Mouse (Mus musculus) WW6 (cell line): ENCODE measurements around the gene Mybbp1a.

Experiments
- DNase-seq: peaks from one replicate; pipeline ENCODE4 v3.0.0-alpha.2; 2013; ENCODE audit warnings: low read depth, low spot score

Gene Mybbp1a

DNA sequence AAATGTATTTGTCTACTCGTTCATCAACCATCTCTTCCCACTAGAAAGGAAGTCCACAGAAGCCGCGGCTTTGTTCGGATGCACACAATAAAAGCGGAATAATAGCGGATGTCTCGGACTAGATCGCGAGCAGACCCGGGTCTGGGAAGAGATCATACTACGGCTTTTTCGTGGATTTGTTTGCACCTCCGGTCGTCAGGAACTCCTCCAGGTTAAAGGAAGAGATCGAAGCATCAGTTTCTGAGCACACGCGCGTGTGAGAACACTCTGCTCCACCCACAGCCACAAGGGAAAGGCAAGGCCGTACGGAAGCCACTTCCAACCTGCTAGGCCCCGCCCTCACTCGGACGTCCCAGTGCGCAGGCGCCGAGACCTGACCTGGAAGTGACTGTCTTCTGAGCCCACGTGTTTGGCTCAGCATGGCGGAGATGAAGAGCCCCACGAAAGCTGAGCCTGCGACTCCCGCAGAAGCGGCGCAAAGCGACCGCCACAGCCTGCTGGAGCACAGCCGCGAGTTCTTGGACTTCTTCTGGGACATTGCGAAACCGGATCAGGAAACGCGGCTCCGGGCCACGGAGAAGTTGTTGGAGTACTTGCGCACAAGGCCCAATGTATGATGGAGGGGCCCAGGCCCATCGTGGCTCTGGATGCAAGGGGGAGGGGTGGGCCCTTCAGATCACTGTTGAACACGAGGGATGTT lies at the start of gene Mybbp1a:
TSS of gene Mybbp1a (plus strand) at position 391 of the 700 bp plus-strand sequence.
- peak; percentile 92 for DNase-seq

DNA sequence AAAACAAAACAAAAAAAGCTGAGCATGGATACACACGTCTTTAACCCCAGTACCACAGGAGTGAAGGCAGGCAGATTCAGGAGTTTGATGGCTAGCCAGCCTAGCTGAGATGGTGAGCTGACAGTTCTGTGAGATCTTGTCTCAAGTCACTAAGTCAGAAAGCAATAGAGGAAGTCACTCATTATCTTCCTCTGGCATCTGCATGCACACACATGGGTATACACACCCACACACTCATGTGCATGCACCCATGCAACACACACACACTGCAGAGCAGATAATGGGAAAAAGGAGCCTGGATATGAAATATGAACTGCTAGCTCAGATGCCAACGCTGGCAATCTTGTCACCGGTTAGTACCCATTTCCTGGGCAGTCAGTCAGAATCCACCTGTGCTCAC lies 47.9 kb upstream of the Mybbp1a start:
- DNase-seq, result no peak

DNA sequence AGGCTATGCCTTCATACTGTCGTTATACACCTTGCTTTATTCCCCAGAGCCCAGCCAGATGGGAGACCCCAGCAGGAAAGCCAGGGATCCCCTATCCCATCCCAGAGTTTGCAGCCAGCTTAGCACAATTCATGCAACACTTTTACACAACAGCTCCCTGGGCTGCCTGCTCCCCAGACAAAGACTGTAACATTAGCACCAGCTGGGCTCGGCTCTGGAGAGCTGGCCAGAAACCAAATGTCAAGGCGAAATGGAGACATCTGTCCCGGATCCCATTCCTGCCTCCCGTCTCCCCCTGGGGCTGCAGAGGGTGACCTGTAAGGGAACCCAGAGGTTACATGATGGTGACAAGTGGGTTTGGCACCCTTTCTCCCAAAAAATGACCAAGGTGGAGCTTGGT lies 47.5 kb upstream of the Mybbp1a start:
- no peak for DNase-seq

DNA sequence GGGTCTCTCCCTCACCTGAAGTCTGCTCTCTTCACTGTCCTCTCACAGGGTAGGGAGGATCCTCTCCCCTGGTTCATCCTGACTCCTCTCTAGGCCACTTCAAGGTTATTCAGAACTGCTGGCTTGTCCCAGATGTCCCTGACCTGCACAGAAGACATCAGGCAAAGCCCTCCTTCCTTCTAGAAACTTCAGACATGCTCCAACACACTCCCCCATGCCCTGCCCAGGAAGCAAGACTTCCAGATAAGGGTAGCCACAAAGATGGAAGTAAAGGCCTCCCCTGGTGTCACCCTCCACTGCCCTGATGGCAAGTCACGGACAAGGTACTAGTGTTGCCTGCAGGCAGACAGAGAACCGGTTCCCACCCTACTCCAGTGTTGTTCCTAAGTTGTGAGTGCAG lies 46.5 kb upstream of the Mybbp1a start:
- DNase-seq, result no peak

DNA sequence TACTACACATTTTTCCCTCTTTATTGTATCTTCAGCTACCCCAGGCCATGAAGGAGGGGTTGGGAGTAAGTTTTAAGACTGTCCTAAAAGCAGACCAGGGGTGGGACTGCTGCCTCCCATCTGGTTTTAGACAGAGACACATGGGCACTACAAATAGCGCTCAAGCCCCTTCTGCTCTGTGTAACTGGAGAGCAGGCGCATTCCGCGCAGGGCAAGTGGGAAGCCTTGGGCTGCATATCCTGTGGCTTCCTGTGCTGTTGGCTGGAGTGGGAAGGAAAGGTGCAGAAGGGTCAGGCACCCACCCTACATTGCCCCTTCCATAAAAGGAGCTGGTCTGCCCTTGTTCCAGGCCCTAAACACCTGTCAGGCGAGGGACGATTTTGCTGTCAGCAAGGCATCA lies 45.5 kb upstream of the Mybbp1a start:
- no peak for DNase-seq

DNA sequence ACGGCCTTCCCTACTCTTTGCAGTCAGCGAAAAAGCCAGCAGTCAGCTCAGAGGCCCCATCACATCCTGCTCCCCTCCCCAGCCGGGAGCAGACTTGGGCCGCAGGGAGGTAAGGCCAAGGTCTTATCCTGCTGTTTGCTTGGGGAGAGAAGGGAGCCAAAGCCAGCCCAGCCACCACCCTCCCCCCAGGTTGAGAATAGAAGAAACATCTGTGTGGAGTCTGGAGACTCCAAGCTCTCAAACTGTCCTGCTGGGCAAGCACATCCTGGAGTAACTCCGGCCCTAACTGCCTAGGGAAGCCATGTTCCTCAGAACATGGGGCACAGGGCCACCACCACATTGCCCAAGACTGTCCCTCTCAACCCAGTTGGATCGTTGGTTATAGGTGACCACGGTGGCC lies 44.5 kb upstream of the Mybbp1a start:
- no peak for DNase-seq

DNA sequence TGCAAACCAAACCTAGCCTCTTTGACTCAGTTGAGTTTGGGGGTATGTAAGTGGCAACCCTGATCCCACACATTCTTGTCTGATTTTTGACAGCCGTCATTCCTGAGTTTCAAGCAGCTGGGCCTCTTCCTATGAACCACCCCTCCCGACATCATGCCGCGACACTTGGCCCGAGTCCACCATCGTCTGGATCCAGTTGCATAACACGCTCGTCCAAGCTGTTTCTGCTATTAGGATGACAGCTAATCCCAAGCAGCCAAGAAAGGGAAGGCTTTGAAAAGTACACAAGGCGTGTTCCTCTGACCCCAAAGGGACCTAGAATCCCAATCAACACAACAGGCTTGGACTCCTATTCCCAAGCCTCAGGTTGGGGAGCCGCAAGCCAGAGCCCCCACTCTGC lies 44.1 kb upstream of the Mybbp1a start:
- no peak for DNase-seq

DNA sequence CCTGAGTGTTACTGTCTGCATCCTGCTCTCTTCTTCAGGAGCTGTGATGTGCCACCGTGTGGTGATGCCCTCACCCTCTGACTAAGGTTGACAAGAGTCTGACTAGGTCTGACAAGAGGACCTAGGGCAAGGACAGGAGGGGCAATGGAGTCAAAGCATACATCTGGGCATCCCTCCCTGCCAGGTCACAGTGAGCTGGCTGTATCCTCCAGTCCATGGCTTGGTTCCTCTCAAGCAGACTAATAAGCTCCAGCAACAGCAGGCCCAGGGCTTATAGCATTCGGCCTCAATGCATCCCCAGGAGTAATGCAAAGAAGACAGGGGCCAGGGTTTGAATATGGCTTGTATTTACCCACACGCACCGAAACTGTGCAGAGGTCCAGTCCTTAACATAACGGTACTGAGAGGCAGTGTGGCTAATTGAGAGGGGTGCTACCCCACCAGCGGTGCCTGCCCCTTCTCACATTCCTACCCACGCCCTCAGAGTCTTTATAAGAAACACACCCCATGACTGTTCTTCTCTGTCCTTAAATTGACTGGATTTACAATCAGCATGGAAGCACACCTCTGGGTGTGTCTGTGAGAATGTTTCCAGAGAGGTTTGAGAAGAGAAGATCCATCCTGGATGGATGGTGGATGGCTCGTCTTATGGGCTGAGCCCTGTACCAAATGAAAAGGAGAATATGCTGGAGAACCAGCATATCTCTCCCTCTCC lies 43.2 kb upstream of the Mybbp1a start:
- DNase-seq, result no peak

DNA sequence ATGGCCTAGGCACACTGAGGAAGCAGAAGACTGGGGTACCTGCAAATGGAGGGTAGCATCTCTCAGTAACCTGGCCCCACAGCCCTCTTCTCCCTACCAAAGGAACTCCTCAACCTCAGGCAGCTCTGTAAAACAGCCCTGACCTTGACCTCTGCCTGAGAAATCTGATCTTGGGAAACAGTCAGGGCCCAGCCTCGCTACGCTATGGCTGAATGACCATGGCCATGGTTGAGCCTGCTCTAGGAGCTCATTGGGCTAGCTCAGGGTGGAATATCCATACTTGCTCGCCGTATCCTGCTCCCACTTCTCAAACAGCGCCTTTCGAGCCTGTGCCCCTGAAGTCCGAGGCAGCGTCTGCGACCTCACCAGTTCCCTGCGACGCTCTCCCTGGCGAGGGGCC lies 40.1 kb upstream of the Mybbp1a start:
- DNase-seq, result no peak

DNA sequence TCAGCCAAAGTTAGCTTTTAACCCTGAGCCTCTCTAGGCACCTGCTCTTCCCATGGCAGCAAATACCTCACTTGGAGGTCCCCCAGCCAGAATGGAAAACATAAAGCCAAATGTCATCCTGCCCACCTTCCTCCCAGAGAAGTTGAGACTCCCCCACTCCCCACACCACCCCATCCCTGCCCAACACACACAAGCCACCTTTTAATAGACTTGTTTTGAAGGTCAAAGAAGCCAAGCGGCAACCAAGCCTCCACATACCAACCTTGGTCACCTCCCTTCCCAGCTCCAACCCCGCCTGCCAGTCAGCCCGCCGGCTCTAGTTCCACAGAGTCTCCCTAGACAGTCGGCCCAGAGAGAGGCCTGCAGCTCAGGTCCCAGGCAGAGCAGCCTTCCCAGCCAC lies 39.1 kb upstream of the Mybbp1a start:
- no peak for DNase-seq

DNA sequence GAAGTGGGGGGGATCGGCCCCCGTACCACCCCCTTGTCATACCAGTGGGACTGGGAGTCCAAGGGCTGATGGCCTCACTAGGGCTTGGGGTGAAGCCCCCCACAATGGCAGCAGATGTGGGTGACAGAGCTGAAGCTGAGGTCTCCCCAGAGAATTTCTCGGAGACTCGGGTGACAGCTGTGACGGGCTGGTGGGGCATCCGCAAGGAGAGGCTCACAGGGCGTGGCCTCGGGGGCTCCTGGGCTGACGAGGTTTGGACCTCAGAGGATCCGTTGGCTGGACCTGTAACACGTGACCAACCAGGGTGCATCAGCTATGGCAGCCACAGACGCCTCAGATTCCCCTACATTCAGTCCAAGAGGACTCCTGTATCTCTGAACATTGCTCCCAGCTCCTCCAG lies 38.2 kb upstream of the Mybbp1a start:
- DNase-seq, result no peak

DNA sequence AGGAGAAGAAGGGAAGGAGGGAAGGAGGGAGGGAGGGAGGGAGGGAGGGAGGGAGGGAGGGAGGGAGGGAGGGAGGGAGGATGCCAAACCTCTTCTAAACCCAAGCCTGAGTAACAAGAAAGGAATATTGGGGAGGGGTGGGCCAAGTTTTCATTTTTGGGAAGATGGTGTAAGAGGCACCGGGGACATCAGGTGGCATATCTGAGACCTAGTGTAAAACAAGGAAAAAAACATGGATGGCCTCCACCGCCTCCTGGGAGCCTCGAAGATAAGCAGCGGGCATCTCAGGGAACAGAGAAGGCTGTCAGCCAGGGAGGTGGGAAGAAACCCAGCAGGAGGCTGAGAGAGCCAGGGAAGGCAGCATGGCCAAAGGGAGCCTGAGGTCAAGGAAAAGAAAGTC lies 35.6 kb upstream of the Mybbp1a start:
- DNase-seq, result no peak

DNA sequence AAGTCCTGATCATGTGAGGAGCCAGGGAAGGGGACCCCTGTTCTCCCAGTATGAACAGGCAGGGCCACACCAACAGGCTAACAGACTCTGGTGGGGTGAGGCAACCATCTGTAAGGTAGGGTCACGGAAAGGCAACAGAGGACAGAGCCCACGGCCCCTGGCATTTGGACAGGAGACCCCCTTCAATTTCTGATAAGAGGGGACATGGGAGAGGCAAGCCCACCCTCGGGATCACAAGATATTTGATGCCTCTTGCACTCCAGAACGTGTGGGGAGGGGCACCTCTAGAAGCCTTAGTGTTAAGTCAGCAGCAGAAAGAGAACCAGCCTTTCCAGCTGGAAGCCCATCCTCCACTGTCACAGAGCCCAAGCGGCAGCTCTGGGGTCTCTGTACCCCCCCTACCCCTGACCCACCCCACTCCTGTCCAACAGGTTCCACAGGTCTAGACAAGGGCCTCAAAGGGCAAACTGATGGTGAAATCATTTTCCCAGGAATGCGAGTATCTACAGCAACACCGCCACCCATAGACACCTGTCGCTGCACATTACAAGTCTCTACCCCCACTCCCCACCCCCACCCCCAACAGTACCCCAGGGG lies 35.0 kb upstream of the Mybbp1a start:
- no peak for DNase-seq

DNA sequence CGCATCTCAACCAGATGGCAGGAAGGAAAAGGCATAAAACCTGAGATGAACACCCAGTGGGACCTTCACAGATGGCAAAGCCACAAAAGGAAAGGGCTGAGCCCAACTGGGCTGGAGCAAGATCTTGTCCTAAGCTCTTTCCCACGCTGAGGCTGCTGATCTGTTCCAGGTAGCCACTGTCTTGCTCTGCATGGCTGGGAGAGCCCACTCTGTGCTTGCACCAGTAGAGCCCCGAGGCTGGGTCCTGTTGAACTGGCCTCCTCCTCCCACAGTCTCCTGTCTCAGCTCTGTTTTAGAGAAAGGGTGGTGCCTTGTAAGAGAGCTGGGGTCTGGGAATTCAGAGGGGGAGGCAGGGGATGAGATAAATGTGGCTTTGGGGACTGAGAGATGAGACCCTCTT lies 34.1 kb upstream of the Mybbp1a start:
- DNase-seq, result no peak

DNA sequence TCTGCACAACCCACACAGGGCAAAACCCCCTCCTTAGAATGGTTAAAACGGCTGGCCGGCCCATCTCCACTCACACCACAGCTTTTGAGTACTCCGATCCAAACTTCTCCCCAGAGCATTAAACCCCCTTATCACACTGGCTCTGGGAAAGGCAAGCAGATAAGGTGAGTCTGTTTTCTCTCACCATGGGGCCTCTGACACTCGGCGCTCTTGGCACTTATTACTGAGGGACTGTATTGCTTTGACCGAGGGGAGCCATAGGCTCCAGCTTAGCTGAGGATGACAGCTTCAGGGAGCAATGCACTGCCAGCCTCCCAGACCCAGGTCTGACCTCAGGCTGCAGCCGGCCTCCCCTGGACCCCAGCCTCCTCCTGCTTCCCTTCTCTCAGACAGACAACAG lies 33.6 kb upstream of the Mybbp1a start:
- DNase-seq, result no peak

DNA sequence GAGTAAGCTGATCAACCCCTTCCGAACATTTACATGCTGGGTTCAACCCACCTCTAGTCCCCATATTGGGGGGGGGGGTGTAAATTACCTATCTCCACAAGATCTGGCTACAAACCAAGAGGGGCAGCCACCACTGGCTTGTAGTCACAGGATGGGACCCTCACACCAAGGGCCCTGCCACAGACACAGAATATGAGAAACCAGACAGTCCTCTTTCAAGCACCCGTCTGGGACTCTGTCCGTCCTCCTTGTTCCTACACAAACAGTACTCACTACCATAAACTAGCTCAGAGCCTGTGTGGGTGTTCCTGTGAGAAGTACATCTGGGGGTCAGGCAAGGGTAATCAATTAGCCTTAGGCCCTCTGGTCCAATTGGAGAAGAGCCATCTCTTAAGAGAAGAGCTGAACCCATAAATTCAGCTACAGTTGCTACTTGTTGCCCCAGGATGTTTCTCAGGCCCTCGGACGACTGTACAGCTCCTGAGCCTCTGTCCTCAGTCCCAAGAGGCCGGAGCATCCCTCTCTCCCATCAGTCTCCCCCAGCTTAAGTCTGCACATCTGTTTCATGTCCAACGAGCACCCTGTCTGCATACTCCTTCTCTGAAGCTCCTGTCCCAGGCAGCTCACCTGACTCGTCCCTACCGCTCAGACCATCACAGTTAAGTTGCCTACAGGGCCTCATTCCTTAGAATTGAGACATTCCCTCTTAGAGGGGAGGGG lies 32.5 kb upstream of the Mybbp1a start:
- no peak for DNase-seq

DNA sequence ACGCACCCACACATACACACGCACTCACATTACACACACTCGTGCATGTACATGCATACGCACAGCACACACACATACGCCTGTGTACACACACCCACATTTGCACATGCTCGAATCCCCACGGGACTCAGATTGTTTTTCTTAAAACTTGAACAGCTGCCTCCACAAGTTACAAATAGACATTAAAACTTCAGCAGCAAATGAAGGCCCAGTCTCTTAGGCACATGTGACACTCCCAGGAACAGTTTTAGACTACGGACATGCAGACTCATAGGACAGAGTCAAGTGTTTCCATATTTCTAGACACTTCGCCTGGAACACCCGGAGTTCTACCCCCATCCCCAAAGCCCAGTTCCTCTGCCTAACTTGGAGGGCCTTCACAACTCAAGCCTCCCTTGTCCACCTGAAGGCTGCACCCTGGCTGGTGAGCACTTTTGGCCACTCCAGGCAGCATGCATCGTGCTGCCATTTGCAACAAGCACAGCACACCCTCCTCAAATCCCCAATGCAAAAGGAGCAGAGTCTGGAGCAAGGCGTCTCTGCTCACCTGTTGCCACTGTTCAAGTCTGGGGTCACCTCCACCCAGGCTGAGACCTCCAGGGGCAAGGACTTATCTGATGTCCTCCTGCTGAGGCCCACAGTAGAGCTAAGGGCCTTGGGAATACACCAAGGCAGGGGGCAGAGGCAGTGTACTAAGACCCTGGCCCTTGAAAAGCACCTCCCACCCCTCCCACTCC lies 31.3 kb upstream of the Mybbp1a start:
- DNase-seq, result no peak

DNA sequence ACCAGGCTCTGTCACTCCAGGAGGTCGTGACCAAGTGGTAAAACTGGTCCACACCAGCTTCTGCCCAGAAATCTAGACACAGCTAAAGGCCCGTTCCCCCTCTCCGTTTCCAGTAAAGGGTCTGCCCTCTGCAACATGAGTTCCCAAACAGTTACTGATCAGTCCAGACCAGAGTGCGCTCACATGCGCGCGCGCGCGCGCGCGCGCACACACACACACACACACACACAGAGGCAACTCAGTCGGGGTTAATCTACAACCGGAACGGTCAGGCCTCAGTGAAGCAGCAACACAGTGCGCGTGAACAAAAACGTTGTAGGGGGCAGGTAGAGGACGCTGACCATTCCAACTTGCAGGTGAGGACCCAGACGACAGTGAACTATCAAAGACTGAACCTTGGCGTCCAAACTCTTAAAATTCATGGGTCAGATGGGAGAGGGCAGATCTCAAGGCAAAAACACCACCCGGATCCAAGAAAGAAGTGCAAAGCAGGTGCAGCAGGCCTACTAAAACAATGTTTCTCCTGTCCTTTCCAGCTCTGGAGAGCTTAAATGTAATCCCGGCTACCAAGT lies 30.5 kb upstream of the Mybbp1a start:
- no peak for DNase-seq

DNA sequence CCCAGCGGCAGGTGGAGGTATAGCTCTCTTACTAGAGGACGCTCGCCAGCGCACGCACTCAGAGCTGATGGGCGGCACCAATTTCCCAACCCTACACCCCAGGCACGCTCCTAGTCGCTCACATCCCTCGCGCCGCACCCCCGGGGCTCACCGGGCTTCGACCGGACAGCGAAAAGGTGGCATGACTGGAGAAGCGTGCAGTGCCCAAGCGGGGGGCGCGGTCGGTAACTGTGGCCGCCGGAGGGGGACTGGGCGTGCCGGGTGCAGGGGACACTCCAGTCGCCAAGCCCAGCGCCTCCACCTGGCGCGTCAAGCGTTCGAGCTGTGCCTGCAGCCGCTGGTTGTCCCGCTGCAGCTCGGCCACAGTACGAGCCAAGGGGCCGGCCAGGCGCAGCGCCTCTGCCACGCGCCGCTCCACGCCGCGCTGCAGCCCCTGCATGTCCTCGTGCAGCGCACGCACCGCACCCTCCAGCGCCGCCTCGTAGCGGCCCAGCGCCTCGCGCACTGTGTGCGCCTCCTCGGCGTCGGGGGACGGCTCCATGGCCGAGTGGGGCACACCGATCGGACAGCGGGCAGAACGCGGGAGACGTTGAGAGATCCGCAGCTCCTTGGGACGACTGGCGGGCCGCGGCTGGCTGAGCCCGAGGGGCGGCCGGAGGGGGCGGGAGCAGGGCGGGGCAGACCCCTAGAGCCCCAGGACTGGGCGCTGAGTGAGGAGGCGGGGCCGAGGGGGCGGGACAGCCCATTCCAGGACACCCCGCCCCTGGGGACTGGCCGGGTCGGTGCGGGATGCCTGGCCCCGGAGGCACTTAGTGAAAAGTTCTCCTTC lies 29.8 kb upstream of the Mybbp1a start, which contains the start of gene Smtnl2:
TSS of gene Smtnl2 (minus strand) at position 621 of the 829 bp plus-strand sequence.
- peak; percentile 87 for DNase-seq

DNA sequence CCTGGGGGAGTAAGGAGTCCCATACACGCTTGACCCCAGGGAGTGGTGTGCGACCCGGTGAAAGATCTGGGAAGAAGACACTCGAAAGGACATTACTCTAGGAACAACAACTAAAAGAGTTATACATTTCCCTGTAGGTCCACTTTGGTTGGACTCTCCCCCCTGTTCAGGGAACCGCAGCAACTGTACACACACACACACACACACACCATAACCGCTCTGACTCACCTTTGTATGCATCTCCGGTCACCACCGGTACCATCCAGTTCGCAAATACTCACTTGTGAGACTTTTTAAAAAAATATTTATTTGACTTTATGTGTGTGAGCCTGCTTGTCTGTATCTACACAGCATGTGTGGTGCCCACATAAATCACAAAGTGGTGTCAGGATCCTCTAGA lies 29.2 kb upstream of the Mybbp1a start:
- no peak for DNase-seq
